Mouse (Mus musculus): ENCODE measurements around the gene Fau. TPM values are rescaled to one million over a fixed set of nuclear protein-coding genes. Genes with fewer than 3 reads are reported as not detected.

Gene Fau
- 1,233 TPM for polyA plus RNA-seq (2015; fragmentation: Illumina TruSeq; extraction: RNeasy Lipid Tissue Mini Kit (QIAGEN cat#74804); ENCODE audit: insufficient read depth, low replicate concordance)

DNA sequence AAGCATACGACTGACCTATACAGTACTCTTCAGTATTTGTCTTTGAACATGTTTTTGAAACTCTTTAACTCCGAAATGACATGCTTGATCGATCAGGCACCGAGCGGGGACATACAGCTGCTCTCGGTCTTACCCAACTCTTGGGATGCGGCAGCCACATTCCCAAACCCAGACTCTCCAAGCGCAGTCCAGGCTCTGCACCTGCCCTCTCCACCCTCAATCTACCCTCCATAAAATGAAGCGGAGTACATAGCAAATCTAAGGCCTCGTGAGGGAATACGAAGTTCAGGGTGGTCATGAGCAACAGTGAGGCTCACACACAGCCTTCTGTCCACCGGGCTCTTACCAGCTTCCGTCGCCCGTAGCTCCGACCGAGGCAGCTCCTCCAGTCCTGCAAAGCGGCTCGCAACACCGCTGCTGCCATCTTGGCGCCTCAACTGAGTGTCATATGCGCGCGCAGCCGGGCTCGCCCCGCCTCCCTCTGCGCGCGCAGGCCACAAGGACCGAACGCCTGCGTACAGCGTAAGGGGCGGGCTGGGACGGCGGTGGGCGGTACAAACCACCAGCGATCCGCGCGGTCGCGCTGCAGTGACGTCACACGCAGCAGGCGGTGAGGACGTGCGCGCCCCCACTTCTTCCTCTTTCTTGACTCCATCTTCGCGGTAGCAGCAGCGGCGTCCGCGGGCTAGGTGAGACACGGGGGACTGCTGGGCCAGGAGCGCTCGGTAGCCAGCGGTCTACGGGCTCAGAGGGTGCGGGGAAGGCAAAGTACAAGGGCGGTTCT lies at the start of gene Fau, which contains the start of gene Mrpl49:
Gene Fau, plus strand, starts transcription at position 532 of the 784 bp plus-strand sequence.
Gene Mrpl49, minus strand, starts transcription at position 473 of the 784 bp plus-strand sequence.

DNA sequence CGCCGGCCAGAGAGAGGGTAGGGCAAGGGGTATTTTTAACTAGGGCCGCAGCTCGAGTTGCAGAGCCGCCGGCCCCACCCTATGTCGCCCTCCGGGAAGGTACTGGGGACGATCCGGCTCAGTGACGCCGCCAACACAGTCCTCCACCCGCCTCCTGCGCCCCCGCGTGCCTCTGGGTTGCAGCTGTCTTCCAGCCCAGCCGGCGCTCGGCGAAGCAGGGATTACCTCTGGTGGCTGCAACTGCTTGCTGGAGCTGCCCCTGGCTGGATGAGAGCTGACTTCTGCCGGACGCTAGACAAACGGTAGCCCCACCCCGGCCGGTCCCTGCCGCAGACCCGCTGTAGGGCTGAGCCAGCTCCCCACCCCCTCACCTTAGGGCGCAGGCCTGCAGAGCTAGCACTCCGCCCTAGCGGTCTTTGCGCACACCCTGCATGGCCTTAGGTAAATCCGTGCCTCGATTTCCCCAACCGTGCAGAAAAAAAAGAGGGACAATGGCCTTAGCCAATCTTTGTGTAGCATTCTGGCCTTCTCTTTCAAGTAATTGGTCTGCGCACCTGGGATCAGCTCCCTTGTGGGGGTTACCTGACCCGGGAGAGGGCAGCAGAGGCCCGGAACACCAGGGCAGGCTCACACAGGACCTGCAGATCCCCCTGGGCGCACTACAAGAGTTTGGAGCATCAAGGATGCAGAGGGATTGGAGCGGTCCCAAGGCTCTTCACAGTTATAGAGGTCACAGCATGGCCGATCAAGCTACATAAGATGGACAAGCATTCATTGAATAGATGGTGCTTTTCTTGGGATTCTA lies 41.9 kb upstream of the Fau start, which contains the start of gene Capn1:
Gene Capn1, minus strand, starts transcription at position 387 of the 805 bp plus-strand sequence.

DNA sequence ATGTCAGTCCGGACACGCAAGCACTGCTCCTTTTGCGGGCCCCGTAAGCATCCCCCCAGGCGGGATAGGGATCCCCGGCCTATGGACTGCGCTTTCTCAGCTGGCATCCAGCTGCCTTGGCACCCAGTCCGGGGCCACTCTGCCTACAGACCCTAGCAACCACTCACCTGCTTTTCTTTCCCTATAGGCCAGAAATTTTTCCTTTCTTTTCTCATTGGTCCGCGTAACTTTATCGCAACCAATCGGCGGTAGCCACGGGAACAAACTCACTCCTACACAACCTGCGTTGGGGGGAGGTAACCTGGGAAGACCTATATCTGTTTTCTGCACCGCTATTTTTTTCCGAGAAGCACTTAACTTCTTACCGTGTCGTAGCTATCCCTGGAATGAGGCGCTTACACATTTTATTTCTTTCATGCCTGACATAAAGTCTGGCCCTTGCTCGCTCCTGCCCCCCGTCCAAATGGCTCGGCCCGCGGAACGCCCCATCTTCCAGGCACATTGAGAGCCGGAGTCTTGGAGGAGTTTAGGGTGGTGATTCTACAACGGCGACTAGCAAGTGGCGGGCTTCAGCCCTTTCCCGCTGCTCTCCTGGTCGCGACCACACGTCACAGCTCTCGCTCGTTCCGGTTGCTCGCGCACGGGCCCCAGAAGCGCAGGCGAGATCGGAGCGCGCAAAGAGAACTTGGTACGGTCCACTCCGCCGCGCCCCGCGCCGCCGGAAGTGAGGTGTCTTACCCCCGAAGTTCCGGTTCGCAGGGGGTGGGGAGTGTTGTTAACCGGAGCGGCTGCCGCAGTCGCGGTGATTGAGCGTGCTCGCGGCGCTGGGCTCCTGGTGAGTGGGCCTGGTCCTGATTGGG lies 11.1 kb upstream of the Fau start, which contains the start of gene Syvn1:
Gene Syvn1, plus strand, starts transcription at position 283 of the 860 bp plus-strand sequence.

DNA sequence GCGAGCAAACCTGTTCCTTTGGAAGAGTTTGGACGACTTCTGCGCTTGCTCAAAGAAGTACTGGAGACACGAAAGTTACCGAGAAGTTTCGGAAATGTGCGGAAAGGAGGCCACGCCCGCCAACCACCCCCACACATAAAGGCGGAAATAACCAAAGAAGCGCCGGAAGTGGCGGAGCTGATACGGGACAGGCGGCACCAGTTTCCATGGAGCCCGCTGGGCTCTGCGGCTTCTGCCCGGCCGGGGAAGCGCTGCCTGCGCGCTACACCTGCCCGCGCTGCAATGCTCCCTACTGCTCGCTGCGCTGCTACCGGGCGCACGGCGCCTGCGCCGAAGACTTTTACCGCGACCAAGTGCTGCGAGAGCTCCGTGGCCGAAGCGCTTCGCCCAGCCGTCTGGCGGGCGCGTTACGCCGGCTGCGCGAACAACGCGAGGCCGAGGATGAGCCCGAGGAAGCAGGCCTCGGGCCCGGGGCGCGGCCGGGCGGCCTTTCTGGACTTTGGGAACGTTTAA lies 3.4 kb downstream of the Fau start, which contains the start of gene Znhit2:
Gene Znhit2, plus strand, starts transcription at position 172 of the 513 bp plus-strand sequence.

DNA sequence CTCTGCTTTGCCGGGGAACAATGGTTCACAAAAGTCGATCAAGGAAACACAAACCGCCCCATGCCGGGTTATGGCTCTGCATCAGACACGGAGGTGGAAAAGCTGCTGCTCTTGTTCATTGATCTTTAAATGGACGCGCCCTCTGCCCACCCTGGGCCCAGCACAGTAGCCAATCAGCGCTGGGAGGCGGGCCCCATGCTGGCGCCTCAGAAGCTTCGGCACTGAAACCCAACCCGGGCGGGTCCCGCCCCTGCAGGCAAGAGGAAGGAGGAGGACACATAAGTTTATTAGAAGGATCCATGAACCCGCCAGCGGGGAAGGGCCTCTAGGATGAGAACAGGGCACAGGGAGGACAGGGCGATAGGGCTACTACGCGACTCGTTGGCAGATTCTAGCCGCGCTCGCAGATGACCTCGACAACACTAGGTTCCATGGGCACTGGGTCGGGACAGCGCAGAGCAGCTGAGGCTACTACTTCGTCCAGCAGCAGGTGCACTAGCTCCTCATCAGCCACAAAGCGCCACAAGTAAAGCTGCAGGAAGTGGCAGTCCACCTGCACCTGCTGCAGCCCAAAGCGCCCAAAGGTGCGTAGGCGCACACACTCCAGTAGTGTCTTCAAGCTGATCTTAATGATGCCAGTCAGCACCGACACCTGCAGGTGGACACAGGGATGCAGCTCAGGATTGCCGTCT lies 10.2 kb downstream of the Fau start, which contains the start of gene Tm7sf2:
Gene Tm7sf2, minus strand, starts transcription at position 650 of the 692 bp plus-strand sequence.

DNA sequence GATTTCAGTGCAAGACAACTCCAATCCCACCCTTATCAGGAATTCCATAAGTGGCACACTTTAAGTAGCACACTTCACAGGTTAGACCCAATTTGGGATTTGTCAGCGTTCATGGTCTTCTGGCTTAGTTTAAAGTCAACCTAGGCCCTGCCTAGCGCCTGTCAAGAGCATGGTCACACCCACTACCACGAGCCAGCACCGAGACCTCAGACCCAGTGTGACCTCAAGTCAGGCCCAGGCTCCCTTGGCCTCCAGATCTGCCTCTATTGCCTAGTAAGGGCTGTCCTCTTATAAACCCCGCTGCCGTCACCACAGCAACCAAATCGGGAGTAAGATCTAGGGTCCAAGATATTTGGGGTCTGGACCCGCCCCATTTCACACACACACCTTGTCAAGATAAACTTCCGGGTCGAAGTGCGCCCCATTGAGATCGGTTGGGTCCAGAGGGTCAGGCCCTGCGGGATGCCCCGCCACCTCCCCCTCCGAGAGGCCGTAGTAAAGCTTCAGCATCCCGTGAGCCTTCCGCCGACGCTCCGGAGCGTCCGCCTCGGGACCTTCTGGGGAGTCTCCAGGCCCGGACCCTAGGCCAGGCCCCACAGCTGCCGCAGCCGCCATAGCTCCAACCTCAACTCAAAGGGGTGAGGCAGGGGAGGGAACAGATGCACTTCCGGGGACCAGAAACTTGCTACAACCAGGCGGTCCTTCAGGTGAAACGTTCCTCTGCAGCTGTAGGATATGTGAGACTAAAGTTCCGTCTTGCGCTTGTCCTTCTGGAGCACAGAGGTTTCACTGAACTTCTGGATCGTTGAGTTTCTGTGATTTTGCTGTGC lies 19.1 kb downstream of the Fau start, which contains the start of gene Vps51:
Gene Vps51, minus strand, starts transcription at position 668 of the 830 bp plus-strand sequence.

DNA sequence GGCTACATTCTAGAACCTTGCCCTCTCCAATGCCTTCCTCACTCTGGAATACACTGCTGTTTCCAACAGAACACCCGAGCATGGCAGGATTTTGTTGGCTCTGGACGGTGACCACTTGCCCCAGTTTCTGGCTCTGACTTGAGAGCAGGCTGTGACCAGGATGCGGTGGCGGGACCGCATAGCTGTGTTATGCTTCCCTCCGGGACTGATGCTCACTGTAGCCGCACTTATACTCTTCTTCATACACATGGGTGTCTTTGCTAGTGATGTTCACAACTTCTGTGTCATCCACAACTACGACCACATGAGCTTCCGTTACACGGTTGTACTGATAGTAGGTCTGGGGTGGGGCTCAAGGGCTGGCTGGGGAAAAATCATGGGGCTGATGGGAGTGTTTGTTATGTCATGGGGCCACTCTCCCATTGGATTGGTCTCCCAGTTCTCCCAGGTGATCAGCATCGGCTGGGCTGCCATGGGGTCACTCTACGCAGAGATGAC lies 22.4 kb downstream of the Fau start, which contains the start of gene Tmem262:
Gene Tmem262, plus strand, starts transcription at position 51 of the 498 bp plus-strand sequence.

DNA sequence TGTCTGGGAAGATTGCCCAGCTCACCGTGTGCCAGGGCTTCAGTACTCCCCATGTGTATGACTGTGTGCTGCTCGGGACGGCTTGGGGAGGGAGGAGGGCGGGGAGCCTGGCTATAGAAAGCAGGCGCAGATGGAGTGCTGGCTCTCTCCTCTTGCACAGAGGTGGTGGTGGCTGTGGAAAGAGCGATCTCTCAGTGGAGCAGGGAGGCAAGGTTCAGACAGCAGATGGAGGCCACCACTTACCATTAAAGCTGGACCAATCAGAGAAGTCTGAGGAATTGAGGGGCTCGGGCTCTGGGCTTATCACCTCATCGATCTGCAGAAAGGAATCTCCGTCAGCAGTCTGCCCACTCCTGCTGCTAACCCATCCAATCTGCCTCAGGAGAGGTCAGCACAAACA lies 24.5 kb downstream of the Fau start, which contains the start of gene Gm28374:
Gene Gm28374, minus strand, starts transcription at position 101 of the 400 bp plus-strand sequence.

DNA sequence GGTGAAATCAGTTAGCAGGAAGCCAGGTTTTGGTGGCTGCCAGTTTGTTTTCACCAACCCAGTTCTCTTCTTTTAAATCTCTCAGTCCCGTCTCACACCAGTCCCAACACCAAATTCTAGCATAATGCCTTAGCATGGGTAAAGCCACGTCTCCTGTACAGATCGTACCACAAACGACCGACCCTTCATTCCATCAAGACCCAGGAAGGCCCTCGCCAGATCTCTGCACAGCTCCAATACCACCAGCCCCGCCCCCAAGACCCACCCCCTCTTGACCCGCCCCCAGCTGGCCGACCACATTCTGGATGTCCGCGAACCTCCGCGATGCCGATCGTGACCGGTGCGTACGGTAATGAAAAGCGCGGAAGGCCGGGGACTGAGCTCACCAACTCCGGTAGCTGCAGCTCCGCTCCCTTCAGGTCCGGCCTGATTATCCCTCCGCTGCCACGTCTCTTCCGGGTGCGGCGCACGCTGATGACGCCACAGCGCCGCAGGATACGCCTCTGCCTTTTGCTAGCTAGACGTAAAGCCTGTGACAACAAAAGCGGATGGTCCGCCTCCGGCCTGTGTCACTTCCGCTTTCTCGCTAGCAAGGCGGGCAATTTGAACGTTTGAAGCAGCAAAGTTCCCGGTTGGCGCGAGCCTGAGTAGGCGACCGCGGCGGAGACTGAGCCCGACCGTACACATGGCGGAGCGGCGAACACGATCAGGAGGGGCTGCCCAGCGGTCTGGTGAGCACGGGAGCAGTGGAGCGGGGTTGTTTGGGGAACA lies 27.0 kb downstream of the Fau start, which contains the start of the genes Zfpl1 and Cdca5:
Gene Zfpl1, minus strand, starts transcription at position 479 of the 771 bp plus-strand sequence.
Gene Cdca5, plus strand, starts transcription at position 506 of the 771 bp plus-strand sequence.

DNA sequence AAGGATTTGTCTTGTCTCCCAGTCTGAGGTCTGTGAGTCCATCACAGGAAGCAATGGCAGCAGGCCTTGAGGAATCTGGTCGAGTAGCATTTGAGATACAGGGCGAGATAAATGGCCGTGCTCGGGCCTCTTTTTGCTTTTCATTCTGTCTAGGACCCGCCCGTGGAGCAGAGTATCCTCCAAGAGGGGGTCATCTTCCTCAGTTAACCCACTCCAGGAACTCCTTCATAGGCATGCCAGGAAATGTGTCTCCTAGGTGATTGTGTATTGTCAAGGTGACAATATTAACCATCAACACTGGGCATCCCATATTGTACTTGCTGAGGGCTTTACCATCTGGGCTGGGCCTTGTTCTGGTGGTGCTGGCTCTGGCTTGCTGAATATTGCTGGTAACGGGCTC lies 36.5 kb downstream of the Fau start, which contains the start of gene AC131692.1:
Gene AC131692.1, plus strand, starts transcription at position 301 of the 400 bp plus-strand sequence.

DNA sequence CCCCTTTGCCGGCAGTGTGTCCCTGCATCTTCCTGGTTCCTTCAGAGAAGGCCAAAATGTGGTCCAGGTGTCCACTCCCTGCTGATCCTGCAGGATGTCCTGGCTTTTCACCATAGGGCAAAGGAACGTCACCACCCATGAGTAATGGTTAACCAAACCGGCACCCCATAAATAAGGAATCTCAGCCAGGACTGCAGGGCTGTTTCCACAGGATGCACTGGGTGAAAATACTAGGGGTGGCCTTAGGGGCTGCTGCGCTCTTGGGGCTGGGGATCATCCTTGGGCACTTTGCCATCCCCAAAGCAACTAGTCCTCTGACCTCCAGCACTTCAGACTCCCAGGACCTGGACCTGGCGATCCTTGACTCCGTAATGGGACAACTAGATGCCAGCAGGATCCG lies 47.9 kb downstream of the Fau start, which contains the start of gene Naaladl1:
Gene Naaladl1, plus strand, starts transcription at position 197 of the 400 bp plus-strand sequence.

Other genes starting within 250 kb of the Fau start
- gene Frmd8, start 182.6 kb upstream of the Fau start, polyA plus RNA-seq (2015; fragmentation: Illumina TruSeq; extraction: RNeasy Lipid Tissue Mini Kit (QIAGEN cat#74804); ENCODE audit: insufficient read depth, low replicate concordance): 18.0 TPM
- gene Slc25a45, start 180.0 kb upstream of the Fau start, polyA plus RNA-seq (2015; fragmentation: Illumina TruSeq; extraction: RNeasy Lipid Tissue Mini Kit (QIAGEN cat#74804); ENCODE audit: insufficient read depth, low replicate concordance): 35.5 TPM
- 0.84 TPM for gene Tigd3, start 163.7 kb upstream of the Fau start, polyA plus RNA-seq (2015; fragmentation: Illumina TruSeq; extraction: RNeasy Lipid Tissue Mini Kit (QIAGEN cat#74804); ENCODE audit: insufficient read depth, low replicate concordance)
- gene Dpf2, start 144.8 kb upstream of the Fau start, polyA plus RNA-seq (2015; fragmentation: Illumina TruSeq; extraction: RNeasy Lipid Tissue Mini Kit (QIAGEN cat#74804); ENCODE audit: insufficient read depth, low replicate concordance): 103 TPM
- 6.4 TPM for gene Cdc42ep2, start 133.0 kb upstream of the Fau start, polyA plus RNA-seq (2015; fragmentation: Illumina TruSeq; extraction: RNeasy Lipid Tissue Mini Kit (QIAGEN cat#74804); ENCODE audit: insufficient read depth, low replicate concordance)
- 30.6 TPM for gene Pola2, start 93.6 kb upstream of the Fau start, polyA plus RNA-seq (2015; fragmentation: Illumina TruSeq; extraction: RNeasy Lipid Tissue Mini Kit (QIAGEN cat#74804); ENCODE audit: insufficient read depth, low replicate concordance)
- not detected for gene Slc22a20, start 71.7 kb upstream of the Fau start, polyA plus RNA-seq (2015; fragmentation: Illumina TruSeq; extraction: RNeasy Lipid Tissue Mini Kit (QIAGEN cat#74804); ENCODE audit: insufficient read depth, low replicate concordance)
- 28.9 TPM for gene Capn1, start 41.9 kb upstream of the Fau start, polyA plus RNA-seq (2015; fragmentation: Illumina TruSeq; extraction: RNeasy Lipid Tissue Mini Kit (QIAGEN cat#74804); ENCODE audit: insufficient read depth, low replicate concordance)
- gene Syvn1, start 11.3 kb upstream of the Fau start, polyA plus RNA-seq (2015; fragmentation: Illumina TruSeq; extraction: RNeasy Lipid Tissue Mini Kit (QIAGEN cat#74804); ENCODE audit: insufficient read depth, low replicate concordance): 42.1 TPM
- 48.0 TPM for gene Mrpl49, start 59 bp upstream of the Fau start, polyA plus RNA-seq (2015; fragmentation: Illumina TruSeq; extraction: RNeasy Lipid Tissue Mini Kit (QIAGEN cat#74804); ENCODE audit: insufficient read depth, low replicate concordance)
- 0.99 TPM for gene Znhit2, start 3.3 kb downstream of the Fau start, polyA plus RNA-seq (2015; fragmentation: Illumina TruSeq; extraction: RNeasy Lipid Tissue Mini Kit (QIAGEN cat#74804); ENCODE audit: insufficient read depth, low replicate concordance)
- 8.7 TPM for gene Tm7sf2, start 10.5 kb downstream of the Fau start, polyA plus RNA-seq (2015; fragmentation: Illumina TruSeq; extraction: RNeasy Lipid Tissue Mini Kit (QIAGEN cat#74804); ENCODE audit: insufficient read depth, low replicate concordance)
- 47.4 TPM for gene Vps51, start 19.4 kb downstream of the Fau start, polyA plus RNA-seq (2015; fragmentation: Illumina TruSeq; extraction: RNeasy Lipid Tissue Mini Kit (QIAGEN cat#74804); ENCODE audit: insufficient read depth, low replicate concordance)
- not detected for gene Tmem262, start 22.2 kb downstream of the Fau start, polyA plus RNA-seq (2015; fragmentation: Illumina TruSeq; extraction: RNeasy Lipid Tissue Mini Kit (QIAGEN cat#74804); ENCODE audit: insufficient read depth, low replicate concordance)
- gene Gm28374, start 24.4 kb downstream of the Fau start, polyA plus RNA-seq (2015; fragmentation: Illumina TruSeq; extraction: RNeasy Lipid Tissue Mini Kit (QIAGEN cat#74804); ENCODE audit: insufficient read depth, low replicate concordance): not detected
- gene Zfpl1, start 27.1 kb downstream of the Fau start, polyA plus RNA-seq (2015; fragmentation: Illumina TruSeq; extraction: RNeasy Lipid Tissue Mini Kit (QIAGEN cat#74804); ENCODE audit: insufficient read depth, low replicate concordance): 12.9 TPM
- gene Cdca5, start 27.1 kb downstream of the Fau start, polyA plus RNA-seq (2015; fragmentation: Illumina TruSeq; extraction: RNeasy Lipid Tissue Mini Kit (QIAGEN cat#74804); ENCODE audit: insufficient read depth, low replicate concordance): 8.2 TPM
- 0.47 TPM for gene AC131692.1, start 36.6 kb downstream of the Fau start, polyA plus RNA-seq (2015; fragmentation: Illumina TruSeq; extraction: RNeasy Lipid Tissue Mini Kit (QIAGEN cat#74804); ENCODE audit: insufficient read depth, low replicate concordance)
- not detected for gene Naaladl1, start 47.9 kb downstream of the Fau start, polyA plus RNA-seq (2015; fragmentation: Illumina TruSeq; extraction: RNeasy Lipid Tissue Mini Kit (QIAGEN cat#74804); ENCODE audit: insufficient read depth, low replicate concordance)
- 4.3 TPM for gene Sac3d1, start 60.8 kb downstream of the Fau start, polyA plus RNA-seq (2015; fragmentation: Illumina TruSeq; extraction: RNeasy Lipid Tissue Mini Kit (QIAGEN cat#74804); ENCODE audit: insufficient read depth, low replicate concordance)
- 16.4 TPM for gene Snx15, start 70.5 kb downstream of the Fau start, polyA plus RNA-seq (2015; fragmentation: Illumina TruSeq; extraction: RNeasy Lipid Tissue Mini Kit (QIAGEN cat#74804); ENCODE audit: insufficient read depth, low replicate concordance)
- gene Batf2, start 83.1 kb downstream of the Fau start, polyA plus RNA-seq (2015; fragmentation: Illumina TruSeq; extraction: RNeasy Lipid Tissue Mini Kit (QIAGEN cat#74804); ENCODE audit: insufficient read depth, low replicate concordance): 1.8 TPM
- 11.0 TPM for gene Arl2, start 83.7 kb downstream of the Fau start, polyA plus RNA-seq (2015; fragmentation: Illumina TruSeq; extraction: RNeasy Lipid Tissue Mini Kit (QIAGEN cat#74804); ENCODE audit: insufficient read depth, low replicate concordance)
- gene Majin, start 126.5 kb downstream of the Fau start, polyA plus RNA-seq (2015; fragmentation: Illumina TruSeq; extraction: RNeasy Lipid Tissue Mini Kit (QIAGEN cat#74804); ENCODE audit: insufficient read depth, low replicate concordance): not detected
- not detected for gene Gpha2, start 168.5 kb downstream of the Fau start, polyA plus RNA-seq (2015; fragmentation: Illumina TruSeq; extraction: RNeasy Lipid Tissue Mini Kit (QIAGEN cat#74804); ENCODE audit: insufficient read depth, low replicate concordance)
- 11.9 TPM for gene Ppp2r5b, start 178.0 kb downstream of the Fau start, polyA plus RNA-seq (2015; fragmentation: Illumina TruSeq; extraction: RNeasy Lipid Tissue Mini Kit (QIAGEN cat#74804); ENCODE audit: insufficient read depth, low replicate concordance)
- gene Atg2a, start 183.8 kb downstream of the Fau start, polyA plus RNA-seq (2015; fragmentation: Illumina TruSeq; extraction: RNeasy Lipid Tissue Mini Kit (QIAGEN cat#74804); ENCODE audit: insufficient read depth, low replicate concordance): 6.0 TPM
- 36.3 TPM for gene Ehd1, start 218.9 kb downstream of the Fau start, polyA plus RNA-seq (2015; fragmentation: Illumina TruSeq; extraction: RNeasy Lipid Tissue Mini Kit (QIAGEN cat#74804); ENCODE audit: insufficient read depth, low replicate concordance)
- 2.1 TPM for gene Cdc42bpg, start 248.6 kb downstream of the Fau start, polyA plus RNA-seq (2015; fragmentation: Illumina TruSeq; extraction: RNeasy Lipid Tissue Mini Kit (QIAGEN cat#74804); ENCODE audit: insufficient read depth, low replicate concordance)

All from spleen, adult 10 weeks (tissue).